Mouse (Mus musculus): ENCODE results near the gene Timm8a2. TPM values are rescaled to one million over a fixed set of nuclear protein-coding genes. Genes with fewer than 3 reads are reported as not detected.
"Not testable (repeated sequence)": the region's sequence is repeated elsewhere in the genome, so short reads cannot be mapped to it uniquely, and the experiment has no call there.

Timm8a2 gene
- polyA plus RNA-seq, 1 experiment from 2014 or later, result not detected

GRCm38 (mm10) chr14:122063599-122063998 is 29.1 kb downstream of the Timm8a2 start:
- Histone ChIP-seq H3K4me3 (no peak overlapping the region), H3K4me1 (no peaks in the 10 kb centered on the region), H3K9me3 (no peaks in the 10 kb centered on the region), H3K27me3 (no peaks in the 10 kb centered on the region), H3K27ac (no peak overlapping the region), H3K36me3 (no peaks in the 10 kb centered on the region), H3K9ac (no peak overlapping the region), H3K4me2 (replicated peaks) (no peak overlapping the region)
- 74% methylated on average over 5 of the region's 5 CpGs for WGBS
- no peak for ATAC-seq (ENCODE audit: insufficient number of reproducible peaks, insufficient read depth, low FRiP score, low TSS enrichment)

- ATAC-seq (ENCODE audit: insufficient number of reproducible peaks, insufficient read depth, low FRiP score, low TSS enrichment), result no peak
- H3K4me3 ChIP-seq, result no peak overlapping the region
- H3K4me1 ChIP-seq, result no peaks in the 10 kb centered on the region
- H3K9me3 ChIP-seq, result no peaks in the 10 kb centered on the region
- H3K9ac ChIP-seq, result no peak overlapping the region
- H3K27ac ChIP-seq, result no peak overlapping the region
- H3K27me3 ChIP-seq, result no peaks in the 10 kb centered on the region
- no peak overlapping the region for H3K4me2 ChIP-seq (replicated peaks)
- H3K36me3 ChIP-seq, result no peaks in the 10 kb centered on the region
- WGBS, result 6% methylated on average over 2 of the region's 2 CpGs
Observed at GRCm38 (mm10) chr14:122064519-122064918, 30.0 kb downstream of the Timm8a2 start.

GRCm38 (mm10) chr14:122066243-122066642 is 31.8 kb downstream of the Timm8a2 start:
- WGBS, result 60% methylated on average over 4 of the region's 4 CpGs
- Histone ChIP-seq H3K36me3 (no peaks in the 10 kb centered on the region), H3K27me3 (no peaks in the 10 kb centered on the region), H3K9ac (no peak overlapping the region), H3K27ac (no peak overlapping the region), H3K4me3 (no peak overlapping the region), H3K9me3 (no peaks in the 10 kb centered on the region), H3K4me1 (no peaks in the 10 kb centered on the region), H3K4me2 (replicated peaks) (no peak overlapping the region)
- no peak for ATAC-seq (ENCODE audit: insufficient number of reproducible peaks, insufficient read depth, low FRiP score, low TSS enrichment)

DNA sequence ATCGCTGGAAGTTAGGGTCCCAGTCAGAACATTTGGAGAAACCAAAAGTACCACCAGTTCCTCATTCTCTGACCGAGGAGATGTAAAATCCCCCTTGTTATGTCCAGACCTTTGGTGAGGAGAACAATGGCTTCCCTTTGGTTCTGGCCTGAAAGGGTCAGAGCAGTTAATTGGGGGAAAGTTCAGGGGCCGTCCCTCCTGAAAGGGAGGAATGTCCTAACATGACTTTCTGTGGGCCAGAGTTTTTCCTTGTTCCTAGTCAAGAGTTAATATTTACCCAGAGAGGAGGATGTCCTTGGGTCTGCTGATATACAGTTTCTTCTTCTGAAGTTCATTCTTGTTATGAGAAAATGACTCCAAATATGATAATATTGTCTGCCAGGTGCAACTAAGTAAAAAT is 33.6 kb downstream of the Timm8a2 start:
- H3K4me2 ChIP-seq (replicated peaks); H3K4me1 ChIP-seq; H3K4me3 ChIP-seq; ATAC-seq (ENCODE audit: insufficient number of reproducible peaks, insufficient read depth, low FRiP score, low TSS enrichment); H3K9me3 ChIP-seq; H3K9ac ChIP-seq; H3K36me3 ChIP-seq; H3K27ac ChIP-seq; H3K27me3 ChIP-seq: not testable (repeated sequence)
- WGBS, result 41% methylated on average over 3 of the region's 3 CpGs

GRCm38 (mm10) chr14:122068801-122069695 is 34.6 kb downstream of the Timm8a2 start:
- 65% methylated on average over 11 of the region's 11 CpGs for WGBS
- Histone ChIP-seq H3K27ac (no peak overlapping the region), H3K4me1 (no peaks in the 10 kb centered on the region), H3K9ac (no peak overlapping the region), H3K4me2 (replicated peaks) (no peak overlapping the region), H3K4me3 (no peak overlapping the region), H3K9me3 (no peaks in the 10 kb centered on the region), H3K27me3 (no peaks in the 10 kb centered on the region), H3K36me3 (no peaks in the 10 kb centered on the region)
- no peak for ATAC-seq (ENCODE audit: insufficient number of reproducible peaks, insufficient read depth, low FRiP score, low TSS enrichment)

- no peak overlapping the region for H3K9ac ChIP-seq
- H3K9me3 ChIP-seq, result no peaks in the 10 kb centered on the region
- H3K4me3 ChIP-seq, result no peak overlapping the region
- H3K4me2 ChIP-seq (replicated peaks), result no peak overlapping the region
- H3K27me3 ChIP-seq, result no peaks in the 10 kb centered on the region
- no peak overlapping the region for H3K27ac ChIP-seq
- no peaks in the 10 kb centered on the region for H3K36me3 ChIP-seq
- ATAC-seq (ENCODE audit: insufficient number of reproducible peaks, insufficient read depth, low FRiP score, low TSS enrichment), result no peak
- H3K4me1 ChIP-seq, result no peaks in the 10 kb centered on the region
- 78% methylated on average over 3 of the region's 3 CpGs for WGBS
Observed at GRCm38 (mm10) chr14:122069948-122070347, 35.5 kb downstream of the Timm8a2 start.

- H3K4me1 ChIP-seq, result no peaks in the 10 kb centered on the region
- H3K4me3 ChIP-seq, result no peak overlapping the region
- H3K9ac ChIP-seq, result no peak overlapping the region
- no peak for ATAC-seq (ENCODE audit: insufficient number of reproducible peaks, insufficient read depth, low FRiP score, low TSS enrichment)
- H3K36me3 ChIP-seq, result no peaks in the 10 kb centered on the region
- H3K9me3 ChIP-seq, result no peaks in the 10 kb centered on the region
- no peaks in the 10 kb centered on the region for H3K27me3 ChIP-seq
- no peak overlapping the region for H3K4me2 ChIP-seq (replicated peaks)
- H3K27ac ChIP-seq, result no peak overlapping the region
- 90% methylated on average over 5 of the region's 5 CpGs for WGBS
Observed at GRCm38 (mm10) chr14:122073422-122073821, 38.9 kb downstream of the Timm8a2 start.

- H3K4me2 ChIP-seq (replicated peaks), result no peak overlapping the region
- H3K4me1 ChIP-seq, result no peaks in the 10 kb centered on the region
- no peaks in the 10 kb centered on the region for H3K9me3 ChIP-seq
- no peaks in the 10 kb centered on the region for H3K27me3 ChIP-seq
- H3K27ac ChIP-seq, result no peak overlapping the region
- H3K9ac ChIP-seq, result no peak overlapping the region
- no peaks in the 10 kb centered on the region for H3K36me3 ChIP-seq
- 83% methylated on average over 10 of the region's 10 CpGs for WGBS
- no peak overlapping the region for H3K4me3 ChIP-seq
- ATAC-seq (ENCODE audit: insufficient number of reproducible peaks, insufficient read depth, low FRiP score, low TSS enrichment), result no peak; the same call in 1 of the 2 replicates
Observed at GRCm38 (mm10) chr14:122074360-122074759, 39.9 kb downstream of the Timm8a2 start.

GRCm38 (mm10) chr14:122075485-122076200 is 41.2 kb downstream of the Timm8a2 start:
- Histone ChIP-seq H3K4me2 (replicated peaks) (no peak overlapping the region), H3K4me1 (no peaks in the 10 kb centered on the region), H3K9me3 (no peaks in the 10 kb centered on the region), H3K27me3 (no peaks in the 10 kb centered on the region), H3K36me3 (no peaks in the 10 kb centered on the region), H3K4me3 (no peak overlapping the region), H3K27ac (no peak overlapping the region), H3K9ac (no peak overlapping the region)
- WGBS, result 87% methylated on average over 21 of the region's 21 CpGs
- no peak for ATAC-seq (ENCODE audit: insufficient number of reproducible peaks, insufficient read depth, low FRiP score, low TSS enrichment)

DNA sequence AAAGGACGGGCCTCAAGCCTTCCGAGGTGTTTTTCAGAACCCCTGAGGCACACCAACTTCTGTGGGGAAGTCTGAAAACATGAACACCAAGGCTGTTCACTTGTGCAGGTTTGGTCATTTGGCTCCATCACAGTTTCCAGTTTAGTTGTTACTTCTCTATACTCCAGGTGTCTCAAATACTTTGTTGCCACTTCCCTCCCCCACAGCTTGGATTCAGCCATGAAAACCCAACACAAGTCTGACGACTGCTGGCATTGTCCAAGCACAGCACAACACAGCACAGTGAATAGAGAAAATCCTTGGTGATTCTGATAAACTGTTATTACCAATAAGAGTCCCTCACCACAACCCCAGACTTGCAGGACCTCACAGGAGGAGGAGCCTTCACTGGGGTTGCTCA is 42.5 kb downstream of the Timm8a2 start:
- H3K9me3 ChIP-seq, result no peaks in the 10 kb centered on the region
- no peaks in the 10 kb centered on the region for H3K4me1 ChIP-seq
- no peak overlapping the region for H3K4me2 ChIP-seq (replicated peaks)
- H3K36me3 ChIP-seq, result no peaks in the 10 kb centered on the region
- no peak overlapping the region for H3K27ac ChIP-seq
- H3K4me3 ChIP-seq, result no peak overlapping the region
- no peaks in the 10 kb centered on the region for H3K27me3 ChIP-seq
- ATAC-seq (ENCODE audit: insufficient number of reproducible peaks, insufficient read depth, low FRiP score, low TSS enrichment), result no peak
- H3K9ac ChIP-seq, result no peak overlapping the region
- 85% methylated on average over 3 of the region's 3 CpGs for WGBS

GRCm38 (mm10) chr14:122079428-122079827 is 45.0 kb downstream of the Timm8a2 start:
- ATAC-seq (ENCODE audit: insufficient number of reproducible peaks, insufficient read depth, low FRiP score, low TSS enrichment), result no peak
- Histone ChIP-seq H3K27me3 (no peaks in the 10 kb centered on the region), H3K36me3 (no peaks in the 10 kb centered on the region), H3K4me3 (no peak overlapping the region), H3K27ac (no peak overlapping the region), H3K4me2 (replicated peaks) (no peak overlapping the region), H3K9ac (no peak overlapping the region), H3K4me1 (no peaks in the 10 kb centered on the region), H3K9me3 (no peaks in the 10 kb centered on the region)
- WGBS, result 43% methylated on average over 6 of the region's 6 CpGs

DNA sequence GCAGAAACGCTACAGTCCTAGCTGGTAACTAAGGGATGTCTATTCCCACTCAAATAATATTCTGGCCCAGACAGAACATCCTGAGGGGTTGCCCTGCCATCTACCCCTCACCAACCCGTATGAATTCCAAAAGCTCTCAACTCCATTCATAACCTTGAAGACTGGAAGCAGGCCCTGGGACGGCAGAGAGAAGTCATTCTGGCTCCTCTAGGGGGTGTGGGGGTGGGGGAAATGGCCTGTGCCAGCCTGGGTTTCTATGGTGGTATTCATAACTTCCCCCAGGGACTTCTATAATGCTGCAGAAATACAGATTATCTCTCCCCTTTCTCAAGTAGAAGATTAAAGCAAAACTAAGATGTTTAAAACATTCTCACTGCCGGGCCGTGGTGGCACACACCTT is 45.4 kb downstream of the Timm8a2 start:
- ATAC-seq (ENCODE audit: insufficient number of reproducible peaks, insufficient read depth, low FRiP score, low TSS enrichment), result no peak
- Histone ChIP-seq H3K9me3 (0 out of 2 replicates have a peak, but pooled peaks cover 5% of the 10 kb centered on the region), H3K4me2 (replicated peaks) (no peak overlapping the region), H3K27me3 (no peaks in the 10 kb centered on the region), H3K36me3 (no peaks in the 10 kb centered on the region), H3K9ac (no peak overlapping the region), H3K4me3 (no peak overlapping the region), H3K27ac (no peak overlapping the region), H3K4me1 (no peaks in the 10 kb centered on the region)
- WGBS, result 85% methylated on average over 5 of the region's 5 CpGs

Measured in embryonic facial prominence, embryonic 12.5 days (tissue).